Mouse (Mus musculus): ENCODE results near the gene Mpst. TPM values are rescaled to one million over a fixed set of nuclear protein-coding genes. Genes with fewer than 3 reads are reported as not detected.

Mpst gene
- polyA plus RNA-seq, 1 experiment from 2014 or later = 5.9 TPM

GRCm38 (mm10) chr15:78378556-78378955, 27.7 kb upstream of the Mpst start:
- Histone ChIP-seq H3K4me3 (ENCODE audit: low read depth, low read length) (no peak overlapping the region), H3K9ac (ENCODE audit: low read depth, low read length) (no peak overlapping the region), H3K36me3 (ENCODE audit: control insufficient read depth, insufficient read depth) (no peaks in the 10 kb centered on the region), H3K27me3 (ENCODE audit: control insufficient read depth, insufficient read depth, low read depth, low read length) (no peaks in the 10 kb centered on the region), H3K27ac (ENCODE audit: low read length) (no peak overlapping the region), H3K4me1 (ENCODE audit: control insufficient read depth, low read depth, low read length) (no peaks in the 10 kb centered on the region; the same call in 1 of the 2 replicates), H3K4me2 (ENCODE audit: low read depth, low read length) (no peak overlapping the region), H3K9me3 (replicated peaks; ENCODE audit: control insufficient read depth, low read length) (no peaks in the 10 kb centered on the region)
- no peak for ATAC-seq (ENCODE audit: low read depth)
- 59% methylated on average over 10 of the region's 10 CpGs for WGBS (ENCODE audit: insufficient replicate concordance)

GRCm38 (mm10) chr15:78380208-78380607, 26.0 kb upstream of the Mpst start:
- no peak overlapping the region for H3K27ac ChIP-seq (ENCODE audit: low read length)
- 59% methylated on average over 2 of the region's 2 CpGs for WGBS (ENCODE audit: insufficient replicate concordance)
- no peaks in the 10 kb centered on the region for H3K27me3 ChIP-seq (ENCODE audit: control insufficient read depth, insufficient read depth, low read depth, low read length)
- peaks cover 7% of the 10 kb centered on the region for H3K4me1 ChIP-seq (ENCODE audit: control insufficient read depth, low read depth, low read length)
- H3K4me2 ChIP-seq (ENCODE audit: low read depth, low read length) = no peak overlapping the region
- no peak overlapping the region for H3K4me3 ChIP-seq (ENCODE audit: low read depth, low read length)
- no peaks in the 10 kb centered on the region for H3K9me3 ChIP-seq (replicated peaks; ENCODE audit: control insufficient read depth, low read length)
- ATAC-seq (ENCODE audit: low read depth) = no peak
- H3K9ac ChIP-seq (ENCODE audit: low read depth, low read length) = no peak overlapping the region
- H3K36me3 ChIP-seq (ENCODE audit: control insufficient read depth, insufficient read depth) = no peaks in the 10 kb centered on the region

- Histone ChIP-seq H3K4me3 (ENCODE audit: low read depth, low read length) (no peak overlapping the region), H3K27me3 (ENCODE audit: control insufficient read depth, insufficient read depth, low read depth, low read length) (no peaks in the 10 kb centered on the region), H3K9ac (ENCODE audit: low read depth, low read length) (no peak overlapping the region), H3K4me2 (ENCODE audit: low read depth, low read length) (no peak overlapping the region), H3K9me3 (replicated peaks; ENCODE audit: control insufficient read depth, low read length) (no peaks in the 10 kb centered on the region), H3K36me3 (ENCODE audit: control insufficient read depth, insufficient read depth) (no peaks in the 10 kb centered on the region), H3K4me1 (ENCODE audit: control insufficient read depth, low read depth, low read length) (peaks cover 7% of the 10 kb centered on the region), H3K27ac (ENCODE audit: low read length) (no peak overlapping the region)
- 51% methylated on average over 4 of the region's 4 CpGs for WGBS (ENCODE audit: insufficient replicate concordance)
- ATAC-seq (ENCODE audit: low read depth) = no peak
Measured at GRCm38 (mm10) chr15:78380741-78381140, 25.5 kb upstream of the Mpst start.

GRCm38 (mm10) chr15:78382115-78382514, 24.1 kb upstream of the Mpst start:
- Histone ChIP-seq H3K4me2 (ENCODE audit: low read depth, low read length) (no peak overlapping the region), H3K27ac (ENCODE audit: low read length) (no peak overlapping the region), H3K27me3 (ENCODE audit: control insufficient read depth, insufficient read depth, low read depth, low read length) (no peaks in the 10 kb centered on the region), H3K36me3 (ENCODE audit: control insufficient read depth, insufficient read depth) (no peaks in the 10 kb centered on the region), H3K9ac (ENCODE audit: low read depth, low read length) (no peak overlapping the region), H3K4me1 (ENCODE audit: control insufficient read depth, low read depth, low read length) (peaks cover 7% of the 10 kb centered on the region), H3K9me3 (replicated peaks; ENCODE audit: control insufficient read depth, low read length) (no peaks in the 10 kb centered on the region), H3K4me3 (ENCODE audit: low read depth, low read length) (no peak overlapping the region)
- ATAC-seq (ENCODE audit: low read depth) = no peak
- 77% methylated on average over 4 of the region's 4 CpGs for WGBS (ENCODE audit: insufficient replicate concordance)

- no peak overlapping the region for H3K27ac ChIP-seq (ENCODE audit: low read length)
- peaks cover 7% of the 10 kb centered on the region for H3K4me1 ChIP-seq (ENCODE audit: control insufficient read depth, low read depth, low read length)
- H3K9ac ChIP-seq (ENCODE audit: low read depth, low read length) = no peak overlapping the region
- ATAC-seq (ENCODE audit: low read depth) = peak; percentile 47; the same call in 1 of the 2 replicates
- H3K9me3 ChIP-seq (replicated peaks; ENCODE audit: control insufficient read depth, low read length) = no peaks in the 10 kb centered on the region
- 65% methylated on average over 11 of the region's 11 CpGs for WGBS (ENCODE audit: insufficient replicate concordance)
- no peaks in the 10 kb centered on the region for H3K36me3 ChIP-seq (ENCODE audit: control insufficient read depth, insufficient read depth)
- H3K27me3 ChIP-seq (ENCODE audit: control insufficient read depth, insufficient read depth, low read depth, low read length) = no peaks in the 10 kb centered on the region
- H3K4me3 ChIP-seq (ENCODE audit: low read depth, low read length) = no peak overlapping the region
- H3K4me2 ChIP-seq (ENCODE audit: low read depth, low read length) = no peak overlapping the region
Measured at GRCm38 (mm10) chr15:78383450-78384219, 22.6 kb upstream of the Mpst start.

- H3K9ac ChIP-seq (ENCODE audit: low read depth, low read length) = no peak overlapping the region
- no peaks in the 10 kb centered on the region for H3K9me3 ChIP-seq (replicated peaks; ENCODE audit: control insufficient read depth, low read length)
- peak; percentile 67 for ATAC-seq (ENCODE audit: low read depth)
- H3K4me3 ChIP-seq (ENCODE audit: low read depth, low read length) = no peak overlapping the region
- no peaks in the 10 kb centered on the region for H3K36me3 ChIP-seq (ENCODE audit: control insufficient read depth, insufficient read depth)
- 49% methylated on average over 7 of the region's 7 CpGs for WGBS (ENCODE audit: insufficient replicate concordance)
- peaks cover 7% of the 10 kb centered on the region for H3K4me1 ChIP-seq (ENCODE audit: control insufficient read depth, low read depth, low read length)
- no peak overlapping the region for H3K27ac ChIP-seq (ENCODE audit: low read length)
- no peaks in the 10 kb centered on the region for H3K27me3 ChIP-seq (ENCODE audit: control insufficient read depth, insufficient read depth, low read depth, low read length)
- no peak overlapping the region for H3K4me2 ChIP-seq (ENCODE audit: low read depth, low read length)
Measured at GRCm38 (mm10) chr15:78384220-78385116, 21.7 kb upstream of the Mpst start.

- H3K36me3 ChIP-seq (ENCODE audit: control insufficient read depth, insufficient read depth) = no peaks in the 10 kb centered on the region
- no peak overlapping the region for H3K4me3 ChIP-seq (ENCODE audit: low read depth, low read length)
- 75% methylated on average over 1 of the region's 1 CpGs for WGBS (ENCODE audit: insufficient replicate concordance)
- ATAC-seq (ENCODE audit: low read depth) = no peak
- no peak overlapping the region for H3K4me2 ChIP-seq (ENCODE audit: low read depth, low read length)
- no peak overlapping the region for H3K9ac ChIP-seq (ENCODE audit: low read depth, low read length)
- H3K9me3 ChIP-seq (replicated peaks; ENCODE audit: control insufficient read depth, low read length) = no peaks in the 10 kb centered on the region
- H3K4me1 ChIP-seq (ENCODE audit: control insufficient read depth, low read depth, low read length) = peaks cover 7% of the 10 kb centered on the region
- no peak overlapping the region for H3K27ac ChIP-seq (ENCODE audit: low read length)
- no peaks in the 10 kb centered on the region for H3K27me3 ChIP-seq (ENCODE audit: control insufficient read depth, insufficient read depth, low read depth, low read length)
Measured at GRCm38 (mm10) chr15:78385564-78385963, 20.7 kb upstream of the Mpst start.

GRCm38 (mm10) chr15:78390855-78391254, 15.4 kb upstream of the Mpst start:
- H3K4me1 ChIP-seq (ENCODE audit: control insufficient read depth, low read depth, low read length) = no peaks in the 10 kb centered on the region
- H3K4me3 ChIP-seq (ENCODE audit: low read depth, low read length) = no peak overlapping the region
- H3K36me3 ChIP-seq (ENCODE audit: control insufficient read depth, insufficient read depth) = no peaks in the 10 kb centered on the region
- no peaks in the 10 kb centered on the region for H3K27me3 ChIP-seq (ENCODE audit: control insufficient read depth, insufficient read depth, low read depth, low read length)
- H3K9me3 ChIP-seq (replicated peaks; ENCODE audit: control insufficient read depth, low read length) = no peaks in the 10 kb centered on the region
- no peak overlapping the region for H3K9ac ChIP-seq (ENCODE audit: low read depth, low read length)
- WGBS (ENCODE audit: insufficient replicate concordance) = 58% methylated on average over 3 of the region's 3 CpGs
- H3K4me2 ChIP-seq (ENCODE audit: low read depth, low read length) = no peak overlapping the region
- H3K27ac ChIP-seq (ENCODE audit: low read length) = no peak overlapping the region
- no peak for ATAC-seq (ENCODE audit: low read depth)

GRCm38 (mm10) chr15:78395478-78395962, 10.7 kb upstream of the Mpst start, which contains the start of gene Tex33:
TSS of gene Tex33 (minus strand) at chr15:78395912.
- no peak for ATAC-seq (ENCODE audit: low read depth)
- H3K36me3 ChIP-seq (ENCODE audit: control insufficient read depth, insufficient read depth) = no peaks in the 10 kb centered on the region
- H3K4me1 ChIP-seq (ENCODE audit: control insufficient read depth, low read depth, low read length) = no peaks in the 10 kb centered on the region
- no peak within 1 kb of the TSS for H3K27ac ChIP-seq (ENCODE audit: low read length)
- no peak within 1 kb of the TSS for H3K4me3 ChIP-seq (ENCODE audit: low read depth, low read length)
- H3K9ac ChIP-seq (ENCODE audit: low read depth, low read length) = no peak within 1 kb of the TSS
- no peaks in the 10 kb centered on the region for H3K27me3 ChIP-seq (ENCODE audit: control insufficient read depth, insufficient read depth, low read depth, low read length)
- no peaks in the 10 kb centered on the region for H3K9me3 ChIP-seq (replicated peaks; ENCODE audit: control insufficient read depth, low read length)
- 67% methylated on average over 8 of the region's 8 CpGs for WGBS (ENCODE audit: insufficient replicate concordance)
- H3K4me2 ChIP-seq (ENCODE audit: low read depth, low read length) = no peak within 1 kb of the TSS
